Mouse (Mus musculus): ENCODE results near the gene Zfp655. TPM values are rescaled to one million over a fixed set of nuclear protein-coding genes. Genes with fewer than 3 reads are reported as not detected.
A peak's percentile ranks its signal among the peaks of the same experiment; 100 is the strongest.

Zfp655 gene
- 18.6 and 21.8 TPM in 2 replicates for polyA plus RNA-seq (2015; fragmentation: Nextera tagmentation; extraction: Ambion mirVana)

- Histone ChIP-seq H3K36me3 (peaks cover 33% of the 10 kb centered on the region), H3K4me2 (peak within 1 kb of the TSS; percentile 76), H3K27me3 (no peaks in the 10 kb centered on the region), H3K4me3 (replicated peaks) (peak within 1 kb of the TSS; percentile 99), H3K9me3 (replicated peaks) (no peaks in the 10 kb centered on the region), H3K9ac (peak within 1 kb of the TSS; percentile 99), H3K4me1 (replicated peaks) (peaks cover 30% of the 10 kb centered on the region), H3K27ac (peak within 1 kb of the TSS; percentile 96)
- DNase-seq = peak; percentile 96
- peak; percentile 98 for ATAC-seq (ENCODE audit: low read depth)
- under 1% methylated on average over 42 of the region's 42 CpGs for whole genome bisulfite sequencing (ENCODE audit: insufficient replicate concordance)
Measured at GRCm38 (mm10) chr5:145231367-145231871, at the start of gene Zfp655. Gene Zfp655 (plus strand): TSS chr5:145231715.

- Histone ChIP-seq H3K4me2 (no peak overlapping the region), H3K4me1 (replicated peaks) (peaks cover 28% of the 10 kb centered on the region), H3K36me3 (peaks cover 87% of the 10 kb centered on the region), H3K9me3 (replicated peaks) (no peaks in the 10 kb centered on the region), H3K4me3 (replicated peaks) (no peak overlapping the region), H3K9ac (no peak overlapping the region), H3K27ac (no peak overlapping the region), H3K27me3 (no peaks in the 10 kb centered on the region)
- WGBS (ENCODE audit: insufficient replicate concordance) = 82% methylated on average over 2 of the region's 2 CpGs
- ATAC-seq (ENCODE audit: low read depth) = no peak
- DNase-seq = no peak
Measured at GRCm38 (mm10) chr5:145185244-145185643, 46.3 kb upstream of the Zfp655 start.

DNA sequence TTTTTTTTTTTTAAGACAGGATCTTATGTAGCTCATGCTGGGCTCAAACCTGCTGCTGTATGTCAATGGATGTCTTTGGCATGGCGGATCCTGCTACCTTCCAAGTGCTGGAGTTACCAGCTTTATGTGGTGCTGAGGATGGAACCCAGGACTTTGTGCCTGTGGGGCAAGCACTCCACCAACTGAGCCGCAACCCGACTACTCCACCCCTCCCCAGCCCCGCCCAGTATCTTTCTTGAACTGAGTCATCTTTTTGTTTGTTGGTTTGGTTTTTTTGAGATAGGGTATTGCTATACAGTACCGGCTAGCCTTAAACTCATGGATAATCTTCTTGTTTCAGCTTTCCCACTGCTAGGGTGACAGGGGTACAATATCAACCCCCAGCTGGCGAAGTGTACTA, 42.1 kb upstream of the Zfp655 start:
- ATAC-seq (ENCODE audit: low read depth) (peak; percentile 29), DNase-seq (no peak)
- Histone ChIP-seq H3K27me3 (no peaks in the 10 kb centered on the region), H3K9me3 (replicated peaks) (no peaks in the 10 kb centered on the region), H3K4me1 (replicated peaks) (peaks cover 39% of the 10 kb centered on the region), H3K27ac (peak overlapping the region; percentile 86), H3K4me3 (replicated peaks) (peak overlapping the region; percentile 93), H3K4me2 (peak overlapping the region; percentile 91), H3K36me3 (peaks cover 49% of the 10 kb centered on the region), H3K9ac (peak overlapping the region; percentile 95)
- WGBS (ENCODE audit: insufficient replicate concordance) = 44% methylated on average over 6 of the region's 6 CpGs

- ATAC-seq (ENCODE audit: low read depth) = peak; percentile 40
- Histone ChIP-seq H3K4me3 (replicated peaks) (peak overlapping the region; percentile 93), H3K36me3 (peaks cover 50% of the 10 kb centered on the region), H3K4me2 (peak overlapping the region; percentile 91), H3K4me1 (replicated peaks) (peaks cover 39% of the 10 kb centered on the region), H3K27me3 (no peaks in the 10 kb centered on the region), H3K9me3 (replicated peaks) (no peaks in the 10 kb centered on the region), H3K27ac (peak overlapping the region; percentile 86), H3K9ac (peak overlapping the region; percentile 95)
- 12% methylated on average over 5 of the region's 5 CpGs for WGBS (ENCODE audit: insufficient replicate concordance)
- no peak for DNase-seq
Measured at GRCm38 (mm10) chr5:145190373-145190772, 41.1 kb upstream of the Zfp655 start.

- peaks cover 35% of the 10 kb centered on the region for H3K4me1 ChIP-seq (replicated peaks)
- H3K4me2 ChIP-seq = peak overlapping the region; percentile 91
- ATAC-seq (ENCODE audit: low read depth) = peak; percentile 84
- peak overlapping the region; percentile 95 for H3K9ac ChIP-seq
- H3K4me3 ChIP-seq (replicated peaks) = peak overlapping the region; percentile 93
- H3K36me3 ChIP-seq = peaks cover 50% of the 10 kb centered on the region
- under 1% methylated on average over 41 of the region's 41 CpGs for WGBS (ENCODE audit: insufficient replicate concordance)
- no peaks in the 10 kb centered on the region for H3K9me3 ChIP-seq (replicated peaks)
- peak; percentile 86 for DNase-seq
- H3K27ac ChIP-seq = peak overlapping the region; percentile 86
- no peaks in the 10 kb centered on the region for H3K27me3 ChIP-seq
Measured at GRCm38 (mm10) chr5:145190875-145191798, 40.4 kb upstream of the Zfp655 start.

DNA sequence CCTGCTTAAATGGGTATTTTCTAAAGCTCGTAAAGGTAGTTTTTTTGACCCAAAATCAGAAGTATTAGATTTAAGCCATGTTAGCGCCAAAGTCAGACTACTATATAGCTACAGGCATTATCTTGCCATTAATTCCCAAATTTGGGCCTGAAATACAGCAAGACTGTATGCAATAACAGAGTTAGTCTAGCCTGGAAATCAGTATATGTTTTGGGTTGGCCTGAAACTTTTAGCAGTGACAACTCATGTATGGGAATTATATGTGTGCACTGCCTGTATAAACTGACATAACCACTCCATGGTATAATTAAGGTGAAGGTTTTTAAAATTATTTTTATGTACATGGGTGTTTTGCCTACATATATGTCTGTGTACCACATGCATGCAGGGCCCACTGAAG, 39.6 kb upstream of the Zfp655 start, which contains the start of gene Atp5j2:
TSS of gene Atp5j2 (minus strand) at position 101 of the 400 bp plus-strand sequence.
- no peak for DNase-seq
- ATAC-seq (ENCODE audit: low read depth) = no peak
- Histone ChIP-seq H3K9ac (peak within 1 kb of the TSS; percentile 95), H3K9me3 (replicated peaks) (no peaks in the 10 kb centered on the region), H3K4me3 (replicated peaks) (peak within 1 kb of the TSS; percentile 93), H3K4me1 (replicated peaks) (peaks cover 30% of the 10 kb centered on the region), H3K27ac (peak within 1 kb of the TSS; percentile 86), H3K4me2 (peak within 1 kb of the TSS; percentile 91), H3K27me3 (no peaks in the 10 kb centered on the region), H3K36me3 (peaks cover 49% of the 10 kb centered on the region)
- WGBS (ENCODE audit: insufficient replicate concordance) = 87% methylated on average over 2 of the region's 2 CpGs

- Histone ChIP-seq H3K4me3 (replicated peaks) (peak overlapping the region; percentile 95), H3K9ac (peak overlapping the region; percentile 91), H3K9me3 (replicated peaks) (no peaks in the 10 kb centered on the region), H3K36me3 (peaks cover 22% of the 10 kb centered on the region), H3K4me1 (replicated peaks) (peaks cover 43% of the 10 kb centered on the region), H3K27ac (no peak overlapping the region), H3K27me3 (no peaks in the 10 kb centered on the region), H3K4me2 (peak overlapping the region; percentile 90)
- DNase-seq = no peak
- ATAC-seq (ENCODE audit: low read depth) = no peak
- 63% methylated on average over 7 of the region's 7 CpGs for WGBS (ENCODE audit: insufficient replicate concordance)
Measured at GRCm38 (mm10) chr5:145200387-145200786, 31.1 kb upstream of the Zfp655 start.

DNA sequence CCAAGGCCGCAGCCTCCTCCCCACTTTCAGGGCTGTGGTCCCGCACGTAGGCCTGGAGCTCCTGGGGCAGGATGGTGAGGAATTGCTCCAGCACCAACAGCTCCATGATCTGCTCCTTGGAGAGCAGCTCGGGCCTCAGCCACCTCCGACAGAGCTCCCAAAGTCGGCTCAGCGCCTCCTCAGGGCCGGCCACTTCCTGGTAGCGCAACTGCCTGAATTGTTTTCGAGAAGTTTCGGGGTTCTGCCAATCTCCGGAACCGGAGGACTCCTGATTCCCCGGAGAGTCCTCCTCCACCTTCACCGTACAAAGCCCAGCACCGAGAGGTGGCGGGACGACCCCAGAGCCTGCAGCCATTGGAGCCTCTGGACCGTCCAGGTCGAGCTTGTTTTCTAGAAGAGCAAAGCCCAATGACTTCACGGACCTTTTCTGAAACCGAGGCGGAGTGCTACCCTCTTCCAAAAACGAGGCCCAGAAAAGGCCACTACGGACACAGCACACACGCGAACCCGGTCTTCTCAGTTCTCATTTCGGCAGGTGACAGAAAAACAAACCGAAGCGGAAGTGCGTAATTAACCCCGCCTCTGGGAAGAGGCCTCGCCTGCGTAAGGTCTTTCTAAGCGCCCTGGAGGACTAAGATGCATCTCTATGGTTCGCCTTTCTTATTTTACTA, 30.1 kb upstream of the Zfp655 start, which contains the start of gene Zkscan14:
TSS of gene Zkscan14 (minus strand) at position 548 of the 671 bp plus-strand sequence.
- ATAC-seq (ENCODE audit: low read depth) (peak; percentile 33), DNase-seq (peak; percentile 79)
- H3K27me3 ChIP-seq = no peaks in the 10 kb centered on the region
- H3K4me3 ChIP-seq (replicated peaks) = peak within 1 kb of the TSS; percentile 95
- peak within 1 kb of the TSS; percentile 83 for H3K27ac ChIP-seq
- 1% methylated on average over 37 of the region's 37 CpGs for WGBS (ENCODE audit: insufficient replicate concordance)
- peaks cover 54% of the 10 kb centered on the region for H3K4me1 ChIP-seq (replicated peaks)
- H3K9ac ChIP-seq = peak within 1 kb of the TSS; percentile 91
- no peaks in the 10 kb centered on the region for H3K9me3 ChIP-seq (replicated peaks)
- peaks cover 11% of the 10 kb centered on the region; the same call in 1 of the 2 replicates for H3K36me3 ChIP-seq
- H3K4me2 ChIP-seq = peak within 1 kb of the TSS; percentile 90

DNA sequence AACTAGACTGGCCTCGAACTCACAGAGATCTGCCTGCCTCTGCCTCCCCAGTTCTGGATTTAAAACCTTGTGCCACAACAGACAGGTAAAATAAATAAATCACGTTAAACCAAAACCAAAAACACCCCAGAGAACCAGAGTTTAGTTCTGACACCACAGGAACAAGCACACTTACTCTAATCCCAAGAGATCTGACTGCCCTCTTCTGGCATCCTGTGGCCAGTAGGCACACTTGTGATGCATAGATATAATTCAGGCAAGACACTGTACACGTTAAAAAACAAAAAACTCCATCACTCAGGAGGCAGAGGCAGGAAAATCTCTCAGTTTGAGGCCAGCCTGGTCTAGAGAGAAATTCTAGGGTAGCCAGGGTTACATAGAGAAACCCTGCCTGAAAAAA, 29.1 kb upstream of the Zfp655 start:
- peaks cover 55% of the 10 kb centered on the region for H3K4me1 ChIP-seq (replicated peaks)
- H3K27ac ChIP-seq = peak overlapping the region; percentile 48; the same call in 1 of the 2 replicates
- peak overlapping the region; percentile 75; the same call in 1 of the 2 replicates for H3K9ac ChIP-seq
- 43% methylated on average over 3 of the region's 3 CpGs for WGBS (ENCODE audit: insufficient replicate concordance)
- H3K4me2 ChIP-seq = peak overlapping the region; percentile 72; the same call in 1 of the 2 replicates
- H3K9me3 ChIP-seq (replicated peaks) = no peaks in the 10 kb centered on the region
- H3K27me3 ChIP-seq = no peaks in the 10 kb centered on the region
- DNase-seq = no peak
- H3K4me3 ChIP-seq (replicated peaks) = no peak overlapping the region
- peaks cover 16% of the 10 kb centered on the region for H3K36me3 ChIP-seq
- ATAC-seq (ENCODE audit: low read depth) = no peak

GRCm38 (mm10) chr5:145203936-145204691, 27.4 kb upstream of the Zfp655 start, which contains the start of gene Zkscan5:
Gene Zkscan5 (plus strand): TSS chr5:145204562.
- peak within 1 kb of the TSS; percentile 72 for H3K4me2 ChIP-seq
- H3K27ac ChIP-seq = peak within 1 kb of the TSS; percentile 94
- WGBS (ENCODE audit: insufficient replicate concordance) = under 1% methylated on average over 22 of the region's 22 CpGs
- H3K4me1 ChIP-seq (replicated peaks) = peaks cover 59% of the 10 kb centered on the region
- no peaks in the 10 kb centered on the region for H3K9me3 ChIP-seq (replicated peaks)
- H3K27me3 ChIP-seq = no peaks in the 10 kb centered on the region
- peak within 1 kb of the TSS; percentile 75 for H3K9ac ChIP-seq
- H3K4me3 ChIP-seq (replicated peaks) = peak within 1 kb of the TSS; percentile 67
- DNase-seq (peak; percentile 97), ATAC-seq (ENCODE audit: low read depth) (peak; percentile 93)
- H3K36me3 ChIP-seq = peaks cover 14% of the 10 kb centered on the region
